Mouse (Mus musculus): ENCODE results near the gene Kiz. TPM values are rescaled to one million over a fixed set of nuclear protein-coding genes. Genes with fewer than 3 reads are reported as not detected.
A peak's percentile ranks its signal among the peaks of the same experiment; 100 is the strongest.

Gene Kiz
- total RNA-seq, 2 experiments from 2014 or later, result 20.6 to 20.9 TPM

GRCm38 (mm10) chr2:146958398-146958911, 102.8 kb downstream of the Kiz start:
- DNase-seq (ENCODE audit: low spot score in 2 of 2), result peak; percentile 28 to 68
- peak overlapping the region; percentile 59 for H3K4me3 ChIP-seq
- peak overlapping the region; percentile 85 for H3K27ac ChIP-seq
- peak; percentile 18; the same call in 1 of the 2 replicates for TF ChIP-seq CTCF (conservative IDR thresholded peaks at IDR 0.05)

DNA sequence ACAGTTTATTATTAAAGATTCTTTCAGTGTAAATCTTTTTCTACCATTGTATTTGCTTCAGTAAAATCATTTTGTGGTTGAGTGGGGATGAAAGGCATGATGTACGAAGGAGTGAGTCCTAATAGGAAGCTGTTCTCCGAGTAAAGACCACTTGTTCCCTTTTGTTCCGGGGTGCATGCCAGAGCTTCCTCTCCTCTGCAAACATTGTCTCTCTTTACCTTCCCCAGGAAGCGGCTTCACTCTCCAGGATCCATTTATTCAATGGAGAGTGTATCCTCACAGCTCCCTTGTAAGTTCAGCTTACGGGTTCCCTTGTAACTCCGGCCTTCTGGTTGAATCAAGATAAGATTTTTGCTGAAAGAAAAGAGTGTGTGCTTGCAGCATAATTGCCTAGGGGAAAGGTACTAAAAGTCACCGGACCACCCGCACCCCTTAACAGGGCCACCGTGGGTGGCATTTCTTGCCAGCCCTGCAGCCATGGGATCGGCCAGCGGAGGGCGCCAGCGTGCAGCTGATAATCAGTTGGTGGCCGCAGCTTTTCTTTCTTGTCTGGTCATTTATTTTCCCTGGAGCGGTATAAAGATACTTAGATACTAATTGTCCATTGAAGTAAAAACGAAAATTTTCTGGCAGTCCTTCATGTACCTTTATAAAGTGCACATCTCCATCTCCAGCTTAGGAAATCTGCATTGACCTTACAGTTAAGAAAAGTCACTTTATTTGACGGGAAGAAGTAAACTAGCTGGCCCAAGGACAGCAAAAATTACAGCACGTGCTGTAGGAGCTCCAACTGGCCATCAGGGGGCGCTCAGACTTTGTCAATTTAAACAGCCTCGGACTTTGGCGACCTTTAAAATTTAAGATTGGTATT, 103.5 kb downstream of the Kiz start:
- Histone ChIP-seq H3K4me3 (peak overlapping the region; percentile 59), H3K27ac (peak overlapping the region; percentile 85)
- peak; percentile 86 for TF ChIP-seq CTCF (conservative IDR thresholded peaks at IDR 0.05)
- DNase-seq (ENCODE audit: low spot score in 2 of 2), result peak; percentile 72 to 88

- no peak for TF ChIP-seq CTCF (conservative IDR thresholded peaks at IDR 0.05)
- Histone ChIP-seq H3K4me3 (no peak overlapping the region), H3K27ac (no peak overlapping the region)
- DNase-seq (ENCODE audit: low spot score in 2 of 2), result no peak
These were observed 119.4 kb downstream of the Kiz start for GRCm38 (mm10) chr2:146975024-146975423.

GRCm38 (mm10) chr2:146975453-146976028, 119.9 kb downstream of the Kiz start:
- H3K4me3 ChIP-seq, result no peak overlapping the region
- TF ChIP-seq CTCF (conservative IDR thresholded peaks at IDR 0.05), result no peak
- H3K27ac ChIP-seq, result no peak overlapping the region
- DNase-seq (ENCODE audit: low spot score in 2 of 2), result no peak

- H3K27ac ChIP-seq, result no peak overlapping the region
- TF ChIP-seq CTCF (conservative IDR thresholded peaks at IDR 0.05), result no peak
These were observed 127.1 kb downstream of the Kiz start for GRCm38 (mm10) chr2:146982786-146983185.

DNA sequence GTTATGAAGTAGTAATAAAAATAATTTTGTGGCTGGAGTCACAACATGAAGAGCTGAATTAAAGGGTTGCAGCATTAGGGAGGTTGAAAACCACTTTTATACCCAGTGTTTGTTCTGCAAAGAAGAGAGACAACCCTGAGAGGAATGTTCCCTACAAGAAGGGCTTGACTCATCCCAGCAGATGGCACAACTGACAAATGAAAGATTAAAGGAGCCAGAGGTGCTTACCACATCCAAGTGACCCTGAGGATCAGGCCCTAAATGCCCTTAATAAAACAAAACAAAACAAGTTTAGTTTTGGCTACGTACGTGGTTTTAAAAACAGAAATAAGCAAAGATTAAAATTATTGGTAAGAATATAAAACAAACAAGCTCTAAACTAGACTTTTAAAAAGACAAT, 129.2 kb downstream of the Kiz start:
- TF ChIP-seq CTCF (conservative IDR thresholded peaks at IDR 0.05), result no peak
- Histone ChIP-seq H3K4me3 (no peak overlapping the region), H3K27ac (no peak overlapping the region)
- DNase-seq (ENCODE audit: low spot score in 2 of 2), result no peak

More at GRCm38 (mm10) chr2:146982786-146983185, 127.1 kb downstream of the Kiz start:
- no peak overlapping the region for H3K4me3 ChIP-seq
- DNase-seq (ENCODE audit: low spot score in 2 of 2), result no peak

- Histone ChIP-seq H3K27ac (no peak overlapping the region), H3K4me3 (no peak overlapping the region)
- TF ChIP-seq CTCF (conservative IDR thresholded peaks at IDR 0.05), result no peak
- DNase-seq (ENCODE audit: low spot score in 2 of 2), result no peak
These were observed 130.1 kb downstream of the Kiz start for GRCm38 (mm10) chr2:146985807-146986206.

DNA sequence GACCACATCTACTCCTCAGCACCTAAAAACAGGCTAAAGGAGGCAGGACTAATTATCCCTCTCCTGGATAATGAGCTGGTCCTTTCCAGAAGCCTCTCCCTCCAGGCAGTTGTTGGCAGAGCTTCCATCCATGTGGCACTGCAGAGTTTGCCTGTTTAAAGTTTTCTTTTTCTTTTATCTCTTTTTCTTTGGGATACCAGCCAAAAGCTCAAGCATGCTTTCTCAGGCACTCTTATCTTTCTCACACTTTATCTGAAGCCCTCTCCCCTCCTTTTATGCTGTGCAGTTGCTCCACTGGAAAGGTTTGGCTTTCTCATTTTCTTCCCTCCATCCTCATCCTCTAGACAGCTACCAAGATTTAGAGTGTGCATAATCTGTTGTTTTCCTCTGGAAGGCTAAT, 130.8 kb downstream of the Kiz start:
- no peak overlapping the region for H3K27ac ChIP-seq
- DNase-seq (ENCODE audit: low spot score in 2 of 2), result no peak
- no peak overlapping the region for H3K4me3 ChIP-seq
- no peak for TF ChIP-seq CTCF (conservative IDR thresholded peaks at IDR 0.05)

DNA sequence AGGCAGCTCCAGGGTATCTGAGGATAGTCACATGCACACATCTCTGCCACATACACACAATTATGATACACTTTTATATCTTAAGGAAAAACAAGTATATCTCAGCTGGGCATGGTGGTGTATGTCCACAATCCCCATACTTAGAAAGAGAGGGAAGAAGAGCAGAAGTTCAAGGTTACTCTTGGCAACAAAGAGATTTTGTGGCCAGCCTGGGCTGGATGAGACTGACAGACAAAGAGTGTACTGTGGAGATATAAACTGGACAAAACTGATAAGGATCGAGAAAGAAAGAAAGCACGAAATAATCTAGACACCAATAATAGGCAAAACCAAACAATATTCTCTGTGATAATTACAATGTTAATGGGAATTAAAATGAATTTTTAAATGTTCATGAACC, 151.6 kb downstream of the Kiz start:
- TF ChIP-seq CTCF (conservative IDR thresholded peaks at IDR 0.05), result no peak
- no peak overlapping the region for H3K27ac ChIP-seq
- no peak overlapping the region for H3K4me3 ChIP-seq
- DNase-seq (ENCODE audit: low spot score in 2 of 2), result no peak

DNA sequence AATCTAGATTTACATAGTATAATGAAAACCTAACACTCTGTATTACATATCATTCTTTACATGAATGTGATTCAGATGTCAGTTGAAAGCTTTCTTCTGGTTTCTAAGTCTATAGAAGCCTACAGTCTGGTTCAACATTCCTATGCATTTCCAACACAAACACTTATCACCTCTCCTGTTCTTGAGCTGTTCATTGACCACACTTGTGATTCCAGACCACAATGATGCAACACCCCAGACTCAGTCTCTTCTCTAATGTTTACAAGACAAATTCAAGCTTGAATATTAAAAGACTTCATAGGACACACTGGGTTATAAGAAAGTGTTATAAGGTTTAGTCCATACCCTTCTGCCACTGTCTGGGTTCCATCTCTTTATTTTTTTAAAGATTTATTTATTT, 153.4 kb downstream of the Kiz start:
- DNase-seq (ENCODE audit: low spot score in 2 of 2), result no peak

DNA sequence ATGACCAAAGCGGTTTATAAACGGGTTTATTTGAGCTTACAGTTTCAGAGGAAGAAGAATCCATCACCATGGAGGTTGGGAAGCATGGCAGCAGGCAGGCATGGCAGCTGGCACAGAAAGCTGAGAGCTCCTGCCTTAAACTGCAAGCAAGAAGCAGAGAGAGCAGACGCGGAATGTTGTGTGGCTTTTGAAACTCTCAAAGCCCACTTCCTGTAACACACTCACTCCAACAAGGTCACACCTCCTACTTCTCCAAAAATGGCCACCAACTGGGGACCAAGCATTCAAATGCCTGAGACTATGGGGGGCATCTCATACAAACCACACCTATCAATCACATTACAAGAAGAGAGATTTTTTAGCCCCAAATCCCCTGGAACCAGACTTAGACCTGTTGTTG, 154.5 kb downstream of the Kiz start:
- H3K4me3 ChIP-seq, result no peak overlapping the region
- no peak for TF ChIP-seq CTCF (conservative IDR thresholded peaks at IDR 0.05)
- DNase-seq (ENCODE audit: low spot score in 2 of 2), result no peak
- no peak overlapping the region for H3K27ac ChIP-seq

More for the DNA sequence above, 153.4 kb downstream of the Kiz start:
- Histone ChIP-seq H3K27ac (no peak overlapping the region), H3K4me3 (no peak overlapping the region)
- TF ChIP-seq CTCF (conservative IDR thresholded peaks at IDR 0.05), result no peak

GRCm38 (mm10) chr2:147010952-147011351, 155.3 kb downstream of the Kiz start:
- no peak for TF ChIP-seq CTCF (conservative IDR thresholded peaks at IDR 0.05)
- Histone ChIP-seq H3K4me3 (no peak overlapping the region), H3K27ac (no peak overlapping the region)
- DNase-seq (ENCODE audit: low spot score in 2 of 2), result no peak

GRCm38 (mm10) chr2:147011474-147012140, 155.9 kb downstream of the Kiz start:
- TF ChIP-seq CTCF (conservative IDR thresholded peaks at IDR 0.05), result no peak
- DNase-seq (ENCODE audit: low spot score in 2 of 2), result no peak
- Histone ChIP-seq H3K4me3 (peak overlapping the region; percentile 86), H3K27ac (peak overlapping the region; percentile 97)

All from layer of hippocampus, adult 2 months (tissue).